Mouse (Mus musculus): ENCODE data around the gene Rgma.

DNA sequence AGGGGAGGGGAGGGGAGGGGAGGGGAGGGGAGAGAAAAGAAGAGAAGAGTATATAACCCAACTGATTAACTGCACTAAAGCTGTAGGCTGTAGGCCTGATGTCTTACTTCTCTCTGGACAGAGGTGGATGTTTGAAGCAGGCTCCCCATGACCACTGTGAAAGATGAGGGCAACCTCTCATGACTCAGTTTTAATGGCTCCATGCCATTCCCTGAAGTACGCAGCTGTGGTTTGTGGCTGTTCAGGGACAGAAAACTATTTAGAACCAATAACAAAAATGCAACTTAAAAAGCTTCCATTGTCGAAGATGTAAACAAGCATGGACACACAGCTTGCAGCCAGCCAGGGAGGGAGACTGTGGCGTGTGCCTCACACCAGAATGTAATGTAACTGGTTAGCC, 50.9 kb downstream of the Rgma start:
- TF ChIP-seq POLR2A (IDR thresholded peaks at IDR 0.05; ENCODE audit: insufficient read depth, low read length) = no peak
- no peak for TF ChIP-seq CTCF (IDR thresholded peaks at IDR 0.05; ENCODE audit: low read depth, low read length)
- TF ChIP-seq EP300 (IDR thresholded peaks at IDR 0.05; ENCODE audit: insufficient read depth, low read depth, low read length) = no peak
